Mouse (Mus musculus): ENCODE results near the gene Wdr43. TPM values are rescaled to one million over a fixed set of nuclear protein-coding genes. Genes with fewer than 3 reads are reported as not detected.
A peak's percentile ranks its signal among the peaks of the same experiment; 100 is the strongest.

Wdr43 gene
- polyA plus RNA-seq, 1 experiment from 2014 or later, result 65.0 TPM

DNA sequence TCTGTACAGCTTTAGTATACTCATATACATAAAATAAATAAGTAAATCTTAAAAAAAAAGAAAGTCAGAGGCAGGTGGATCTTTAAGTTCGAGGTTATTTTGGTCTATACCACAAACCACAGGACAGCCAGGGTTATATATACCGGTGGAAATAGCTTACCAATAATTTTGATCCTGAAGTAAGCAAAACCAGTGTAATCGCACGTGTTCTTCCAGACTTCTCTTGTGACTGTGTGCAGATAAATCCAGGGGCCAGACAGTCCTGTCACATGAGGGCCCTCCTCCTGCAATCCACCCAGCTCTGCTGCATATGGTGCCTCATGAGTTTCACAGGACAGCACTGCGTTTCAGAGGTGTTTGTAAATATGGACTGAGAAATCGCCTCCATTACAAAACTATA is 47.8 kb downstream of the Wdr43 start:
- 78% methylated on average over 6 of the region's 6 CpGs for WGBS
- Histone ChIP-seq H3K4me2 (replicated peaks) (peak overlapping the region; percentile 65; the same call in 1 of the 2 replicates), H3K4me1 (peaks cover 5% of the 10 kb centered on the region; the same call in 1 of the 2 replicates), H3K9me3 (replicated peaks) (no peaks in the 10 kb centered on the region), H3K27me3 (no peaks in the 10 kb centered on the region), H3K27ac (replicated peaks) (no peak overlapping the region), H3K9ac (no peak overlapping the region), H3K36me3 (peaks cover 10% of the 10 kb centered on the region; the same call in 1 of the 2 replicates), H3K4me3 (replicated peaks) (no peak overlapping the region)
- no peak for ATAC-seq (ENCODE audit: insufficient number of reproducible peaks, low FRiP score, low TSS enrichment, low read depth)

DNA sequence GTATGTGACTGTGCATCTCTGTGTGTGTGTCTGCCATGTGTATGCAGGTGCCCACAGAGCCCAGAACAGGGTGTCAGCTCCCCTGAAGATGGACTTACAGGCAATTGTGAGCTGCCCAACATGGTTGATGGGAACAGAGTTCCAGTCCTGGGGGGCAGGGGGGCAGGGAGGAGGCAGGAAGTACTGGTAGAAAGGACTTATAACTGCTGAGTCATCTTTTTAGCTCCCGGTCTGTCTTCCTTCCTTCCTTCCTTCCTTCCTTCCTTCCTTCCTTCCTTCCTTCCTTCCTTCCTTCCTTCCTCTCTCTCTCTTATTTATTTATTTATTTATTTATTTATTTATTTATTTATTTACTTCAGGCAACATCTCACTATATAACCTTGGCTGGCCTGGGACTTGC is 48.5 kb downstream of the Wdr43 start:
- no peak overlapping the region for H3K27ac ChIP-seq (replicated peaks)
- 71% methylated on average over 1 of the region's 1 CpGs for WGBS
- H3K4me3 ChIP-seq (replicated peaks), result no peak overlapping the region
- H3K4me2 ChIP-seq (replicated peaks), result no peak overlapping the region
- ATAC-seq (ENCODE audit: insufficient number of reproducible peaks, low FRiP score, low TSS enrichment, low read depth), result no peak
- no peaks in the 10 kb centered on the region for H3K27me3 ChIP-seq
- H3K4me1 ChIP-seq, result peaks cover 5% of the 10 kb centered on the region; the same call in 1 of the 2 replicates
- no peak overlapping the region for H3K9ac ChIP-seq
- peaks cover 5% of the 10 kb centered on the region; the same call in 1 of the 2 replicates for H3K36me3 ChIP-seq
- H3K9me3 ChIP-seq (replicated peaks), result no peaks in the 10 kb centered on the region

DNA sequence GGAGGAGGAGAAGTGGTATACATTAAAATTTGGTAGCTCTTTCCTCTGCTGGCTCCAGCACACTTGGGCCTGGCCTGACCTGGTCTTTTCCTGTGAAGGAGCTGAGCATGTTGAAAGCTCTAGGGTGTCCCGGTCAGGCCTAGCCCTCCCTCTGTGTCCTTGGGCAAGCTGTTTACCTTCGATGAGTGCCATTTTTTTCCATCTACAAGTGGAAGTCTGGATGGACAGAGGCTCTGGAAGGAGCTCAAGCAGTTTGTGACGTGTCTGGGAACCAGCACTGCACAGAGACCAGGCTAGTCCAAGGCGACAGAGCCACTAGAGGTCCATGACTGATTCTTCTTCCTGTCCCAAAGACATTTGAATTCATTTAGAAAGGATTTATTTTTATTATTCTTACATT is 49.5 kb downstream of the Wdr43 start:
- H3K4me2 ChIP-seq (replicated peaks), result no peak overlapping the region
- H3K27ac ChIP-seq (replicated peaks), result no peak overlapping the region
- H3K36me3 ChIP-seq, result no peaks in the 10 kb centered on the region
- H3K9me3 ChIP-seq (replicated peaks), result no peaks in the 10 kb centered on the region
- 87% methylated on average over 4 of the region's 4 CpGs for WGBS
- H3K4me1 ChIP-seq, result peaks cover 5% of the 10 kb centered on the region; the same call in 1 of the 2 replicates
- no peak overlapping the region for H3K4me3 ChIP-seq (replicated peaks)
- no peaks in the 10 kb centered on the region for H3K27me3 ChIP-seq
- no peak for ATAC-seq (ENCODE audit: insufficient number of reproducible peaks, low FRiP score, low TSS enrichment, low read depth)
- H3K9ac ChIP-seq, result no peak overlapping the region

DNA sequence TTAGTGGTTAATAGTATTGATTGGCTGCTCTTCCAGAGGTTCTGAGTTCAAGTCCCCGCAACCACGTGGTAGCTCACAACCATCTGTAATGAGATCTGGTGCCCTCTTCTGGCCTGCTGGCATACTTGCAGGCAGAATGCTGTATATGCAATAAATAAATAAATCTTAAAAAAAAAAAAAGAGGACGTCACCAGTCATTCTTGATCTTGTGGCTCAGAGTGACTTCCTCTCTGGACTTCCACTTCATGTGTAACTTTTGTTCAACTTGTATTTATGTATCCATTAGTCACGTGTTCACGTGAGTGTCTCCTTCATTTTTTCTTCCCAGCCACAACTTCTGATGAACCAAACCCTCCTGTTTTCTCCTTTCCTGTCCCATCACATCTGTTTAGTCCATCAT is 53.8 kb downstream of the Wdr43 start:
- Histone ChIP-seq H3K9me3 (replicated peaks) (no peaks in the 10 kb centered on the region), H3K27ac (replicated peaks) (no peak overlapping the region), H3K4me1 (0 out of 2 replicates have a peak, but pooled peaks cover 3% of the 10 kb centered on the region), H3K36me3 (no peaks in the 10 kb centered on the region), H3K4me3 (replicated peaks) (no peak overlapping the region), H3K27me3 (no peaks in the 10 kb centered on the region), H3K4me2 (replicated peaks) (no peak overlapping the region), H3K9ac (no peak overlapping the region)
- no peak for ATAC-seq (ENCODE audit: insufficient number of reproducible peaks, low FRiP score, low TSS enrichment, low read depth)
- WGBS, result 82% methylated on average over 5 of the region's 5 CpGs

DNA sequence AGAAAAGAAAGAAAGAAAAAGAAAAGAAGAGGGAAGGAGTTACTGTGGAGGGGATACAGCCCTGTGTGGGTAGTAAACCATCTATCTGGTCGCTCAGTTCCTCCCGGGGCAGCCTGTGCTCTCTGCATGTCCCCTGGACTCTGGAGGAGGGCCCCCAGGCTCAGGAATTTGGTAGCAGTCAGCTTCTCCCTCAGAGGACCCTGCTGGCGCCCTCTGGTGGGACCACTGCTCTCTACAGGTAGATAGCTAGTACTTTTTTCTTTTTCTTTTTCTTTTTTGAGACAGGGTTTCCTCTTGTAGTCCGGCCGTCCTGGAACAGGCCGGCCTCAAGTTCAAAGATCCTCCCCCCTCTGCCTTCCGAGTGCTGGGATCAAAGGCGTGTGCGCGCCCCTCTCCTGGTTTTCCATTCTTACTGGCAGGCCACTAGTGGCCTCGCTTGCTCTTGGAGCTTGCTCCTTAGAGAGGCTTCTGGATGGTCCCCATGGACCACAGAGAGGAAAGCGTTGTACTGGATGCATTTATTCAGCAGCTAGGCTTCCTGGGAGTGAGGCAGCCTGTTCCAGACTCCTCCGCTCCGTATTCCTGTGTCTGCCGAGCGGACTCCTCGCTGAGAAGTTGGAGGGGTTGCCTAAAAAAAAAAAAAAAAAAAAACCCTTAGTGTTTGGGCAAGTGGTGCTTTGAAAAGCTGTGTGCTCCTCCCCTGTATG is 56.3 kb downstream of the Wdr43 start:
- WGBS, result 57% methylated on average over 17 of the region's 17 CpGs
- Histone ChIP-seq H3K27me3 (no peaks in the 10 kb centered on the region), H3K9me3 (replicated peaks) (no peaks in the 10 kb centered on the region), H3K4me2 (replicated peaks) (no peak overlapping the region), H3K4me3 (replicated peaks) (no peak overlapping the region), H3K27ac (replicated peaks) (no peak overlapping the region), H3K9ac (no peak overlapping the region), H3K36me3 (no peaks in the 10 kb centered on the region), H3K4me1 (0 out of 2 replicates have a peak, but pooled peaks cover 3% of the 10 kb centered on the region)
- no peak for ATAC-seq (ENCODE audit: insufficient number of reproducible peaks, low FRiP score, low TSS enrichment, low read depth)

DNA sequence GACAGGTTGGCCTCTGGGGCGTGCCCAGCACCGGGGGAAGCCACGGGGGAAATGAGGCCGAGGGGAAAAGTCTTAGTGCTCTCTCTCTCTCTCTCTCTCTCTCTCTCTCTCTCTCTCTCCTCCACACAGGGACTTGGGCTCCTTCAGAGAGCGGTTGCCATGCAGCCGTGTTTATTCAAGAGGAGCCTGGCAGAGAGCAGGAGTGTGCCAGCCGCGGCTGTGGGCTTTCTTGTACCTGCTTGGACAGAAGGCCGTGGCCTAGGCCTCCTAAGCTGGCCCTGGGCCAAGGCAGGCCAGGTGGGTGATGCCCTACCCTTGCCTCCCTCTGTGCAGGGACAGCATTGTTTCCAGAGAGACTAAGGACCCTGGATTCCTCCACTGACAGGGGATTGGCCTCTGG is 57.4 kb downstream of the Wdr43 start, which contains the start of gene Togaram2:
Gene Togaram2 (plus strand): TSS at position 170 of the 400 bp plus-strand sequence.
- no peak within 1 kb of the TSS for H3K4me2 ChIP-seq (replicated peaks)
- H3K9ac ChIP-seq, result no peak within 1 kb of the TSS
- WGBS, result 62% methylated on average over 9 of the region's 9 CpGs

DNA sequence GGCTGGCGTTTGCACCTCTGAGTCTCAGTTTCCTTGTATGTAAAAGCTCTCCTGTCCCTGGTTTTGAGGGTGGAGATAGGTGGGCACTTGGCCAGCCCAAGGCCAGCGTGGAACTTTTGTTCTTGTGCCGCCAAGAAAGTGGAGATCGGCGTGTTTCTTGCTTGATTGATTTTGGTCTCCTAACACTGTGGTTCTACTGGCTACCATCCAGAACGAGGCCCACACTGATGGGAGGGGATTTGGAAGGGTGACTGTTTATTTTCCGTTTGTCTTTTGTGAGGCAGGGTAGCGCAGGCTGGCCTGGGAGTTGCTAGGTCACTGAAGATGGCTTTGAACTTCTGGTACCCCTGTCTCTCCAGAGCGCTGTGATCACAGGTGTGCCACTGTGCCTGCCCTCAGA is 58.2 kb downstream of the Wdr43 start:
- Histone ChIP-seq H3K4me1 (0 out of 2 replicates have a peak, but pooled peaks cover 3% of the 10 kb centered on the region), H3K4me3 (replicated peaks) (no peak overlapping the region), H3K27me3 (no peaks in the 10 kb centered on the region), H3K9ac (no peak overlapping the region), H3K36me3 (no peaks in the 10 kb centered on the region), H3K9me3 (replicated peaks) (no peaks in the 10 kb centered on the region), H3K4me2 (replicated peaks) (no peak overlapping the region), H3K27ac (replicated peaks) (no peak overlapping the region)
- 71% methylated on average over 9 of the region's 9 CpGs for WGBS
- no peak for ATAC-seq (ENCODE audit: insufficient number of reproducible peaks, low FRiP score, low TSS enrichment, low read depth)

More for the DNA sequence above, 57.4 kb downstream of the Wdr43 start, which contains the start of gene Togaram2:
- H3K27me3 ChIP-seq, result no peaks in the 10 kb centered on the region
- no peaks in the 10 kb centered on the region for H3K9me3 ChIP-seq (replicated peaks)
- H3K4me1 ChIP-seq, result 0 out of 2 replicates have a peak, but pooled peaks cover 3% of the 10 kb centered on the region
- no peak within 1 kb of the TSS for H3K4me3 ChIP-seq (replicated peaks)
- no peak for ATAC-seq (ENCODE audit: insufficient number of reproducible peaks, low FRiP score, low TSS enrichment, low read depth)
- H3K36me3 ChIP-seq, result no peaks in the 10 kb centered on the region
- no peak within 1 kb of the TSS for H3K27ac ChIP-seq (replicated peaks)

DNA sequence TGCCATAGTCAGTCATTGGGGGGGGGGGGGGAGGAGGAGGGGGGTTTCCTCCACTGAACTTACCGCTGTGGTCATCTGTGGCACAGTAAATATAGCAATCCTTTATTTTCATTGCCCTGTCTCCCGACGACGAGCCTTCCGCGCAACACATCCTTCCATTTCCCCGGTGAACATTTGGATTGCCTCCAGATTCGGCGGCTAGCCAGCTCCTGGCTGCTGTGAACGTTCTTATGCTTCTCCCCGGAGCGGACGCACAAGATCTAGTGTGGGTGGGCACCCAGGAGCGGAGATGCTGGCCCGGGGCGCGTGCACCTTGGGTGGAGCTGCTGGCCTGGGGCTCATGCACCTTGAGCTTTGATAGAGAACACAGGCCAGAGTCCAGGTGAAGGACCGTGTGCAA is 59.2 kb downstream of the Wdr43 start:
- Histone ChIP-seq H3K27ac (replicated peaks) (no peak overlapping the region), H3K4me3 (replicated peaks) (no peak overlapping the region), H3K9me3 (replicated peaks) (no peaks in the 10 kb centered on the region), H3K4me2 (replicated peaks) (no peak overlapping the region), H3K27me3 (no peaks in the 10 kb centered on the region), H3K36me3 (no peaks in the 10 kb centered on the region), H3K9ac (no peak overlapping the region), H3K4me1 (0 out of 2 replicates have a peak, but pooled peaks cover 3% of the 10 kb centered on the region)
- no peak for ATAC-seq (ENCODE audit: insufficient number of reproducible peaks, low FRiP score, low TSS enrichment, low read depth)
- 85% methylated on average over 18 of the region's 18 CpGs for WGBS

DNA sequence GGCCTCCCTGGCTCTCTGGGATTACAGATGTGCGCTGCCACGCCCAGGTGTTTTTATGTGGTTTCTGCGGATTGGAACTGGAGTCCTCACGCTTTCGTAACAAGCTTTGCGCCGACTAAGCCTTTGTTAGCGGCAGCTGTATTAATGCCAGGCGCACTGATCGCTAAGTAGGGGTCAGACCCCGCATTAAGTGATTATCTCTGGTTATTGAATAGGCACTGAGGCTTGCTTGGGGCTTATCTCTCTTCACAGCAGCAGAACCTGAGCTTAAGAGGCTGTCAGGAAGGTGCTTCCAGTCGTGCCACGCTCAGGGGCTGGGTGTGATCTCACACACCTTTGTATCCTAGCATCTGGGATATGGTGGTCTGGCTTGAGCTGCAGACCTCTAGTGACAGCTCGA is 66.0 kb downstream of the Wdr43 start:
- WGBS, result 64% methylated on average over 14 of the region's 14 CpGs
- Histone ChIP-seq H3K27me3 (no peaks in the 10 kb centered on the region), H3K9me3 (replicated peaks) (no peaks in the 10 kb centered on the region), H3K27ac (replicated peaks) (no peak overlapping the region), H3K4me3 (replicated peaks) (no peak overlapping the region), H3K36me3 (no peaks in the 10 kb centered on the region), H3K9ac (no peak overlapping the region), H3K4me2 (replicated peaks) (no peak overlapping the region), H3K4me1 (0 out of 2 replicates have a peak, but pooled peaks cover 5% of the 10 kb centered on the region)
- ATAC-seq (ENCODE audit: insufficient number of reproducible peaks, low FRiP score, low TSS enrichment, low read depth), result no peak

DNA sequence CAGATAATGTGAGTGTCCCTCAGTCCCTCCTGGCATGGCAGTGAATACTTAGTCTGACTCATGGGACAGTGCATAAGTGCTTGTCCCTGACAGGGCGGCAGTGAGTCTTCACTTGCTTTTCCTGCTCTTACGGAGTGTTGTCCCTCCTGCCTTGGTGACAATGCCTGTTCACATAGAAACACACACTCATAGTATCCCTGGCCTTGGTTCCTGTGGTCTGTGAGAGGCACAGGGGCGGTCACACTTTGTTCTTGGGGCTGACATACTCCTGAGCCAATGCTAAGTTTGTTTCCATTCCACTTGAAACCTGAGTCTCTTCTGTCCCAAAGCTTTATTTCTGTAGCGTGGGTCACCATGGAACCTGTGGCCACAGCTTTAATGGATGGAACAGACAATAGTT is 66.7 kb downstream of the Wdr43 start:
- no peak overlapping the region for H3K4me2 ChIP-seq (replicated peaks)
- no peaks in the 10 kb centered on the region for H3K36me3 ChIP-seq
- ATAC-seq (ENCODE audit: insufficient number of reproducible peaks, low FRiP score, low TSS enrichment, low read depth), result no peak
- H3K9me3 ChIP-seq (replicated peaks), result no peaks in the 10 kb centered on the region
- no peak overlapping the region for H3K9ac ChIP-seq
- no peak overlapping the region for H3K27ac ChIP-seq (replicated peaks)
- 0 out of 2 replicates have a peak, but pooled peaks cover 5% of the 10 kb centered on the region for H3K4me1 ChIP-seq
- H3K4me3 ChIP-seq (replicated peaks), result no peak overlapping the region
- no peaks in the 10 kb centered on the region for H3K27me3 ChIP-seq
- WGBS, result 82% methylated on average over 4 of the region's 4 CpGs

DNA sequence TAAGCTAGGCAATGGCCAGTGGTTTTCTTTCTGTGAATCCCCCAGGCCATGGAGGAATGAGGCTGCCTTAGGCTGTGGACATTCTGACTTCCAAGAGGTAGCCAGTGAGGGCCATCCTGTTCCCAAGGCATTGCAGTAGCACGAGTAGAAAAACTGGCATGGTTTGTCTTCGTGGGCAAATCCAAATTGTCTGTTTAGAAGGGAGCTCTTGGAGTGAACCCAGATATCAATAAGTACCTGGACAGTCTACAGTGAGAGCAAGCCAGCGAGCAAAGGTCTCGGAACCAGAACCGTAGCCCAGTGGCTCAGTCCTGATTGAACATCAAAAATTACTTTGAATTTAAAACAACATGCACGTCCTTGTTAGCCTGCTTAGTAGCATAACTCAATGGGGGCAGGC is 67.6 kb downstream of the Wdr43 start:
- H3K36me3 ChIP-seq, result no peaks in the 10 kb centered on the region
- no peak overlapping the region for H3K4me3 ChIP-seq (replicated peaks)
- H3K4me2 ChIP-seq (replicated peaks), result no peak overlapping the region
- no peak for ATAC-seq (ENCODE audit: insufficient number of reproducible peaks, low FRiP score, low TSS enrichment, low read depth)
- H3K9ac ChIP-seq, result no peak overlapping the region
- 0 out of 2 replicates have a peak, but pooled peaks cover 5% of the 10 kb centered on the region for H3K4me1 ChIP-seq
- WGBS, result 87% methylated on average over 6 of the region's 6 CpGs
- no peaks in the 10 kb centered on the region for H3K9me3 ChIP-seq (replicated peaks)
- no peaks in the 10 kb centered on the region for H3K27me3 ChIP-seq
- H3K27ac ChIP-seq (replicated peaks), result 0 out of 2 replicates have a peak overlapping the region, but pooled peaks have one; percentile 45

Data from embryonic facial prominence, embryonic 15.5 days (tissue).